Mouse (Mus musculus): ENCODE measurements around the gene Gm10770. TPM values are rescaled to one million over a fixed set of nuclear protein-coding genes. Genes with fewer than 3 reads are reported as not detected.

The Gm10770 gene
- not detected in 4 replicates for total RNA-seq (2023)

GRCm38 (mm10) chr2:150179579-150179978 is at the start of gene Gm10770:
TSS of gene Gm10770 (minus strand) at chr2:150179679.

GRCm38 (mm10) chr2:150217600-150218362 is 38.3 kb upstream of the Gm10770 start, which contains the start of gene Zfp937:
TSS of gene Zfp937 (plus strand) at chr2:150218073.

GRCm38 (mm10) chr2:150181570-150181999 is 2.1 kb upstream of the Gm10770 start, which contains the start of gene Gm14139:
TSS of gene Gm14139 (plus strand) at chr2:150181755.

GRCm38 (mm10) chr2:150136435-150136897 is 43.0 kb downstream of the Gm10770 start, which contains the start of gene Zfp120:
TSS of gene Zfp120 (minus strand) at chr2:150136708.

Other genes starting within 250 kb of the Gm10770 start
- gene Zfp120, start 43.0 kb downstream of the Gm10770 start, total RNA-seq (2023): 8.8 to 13.1 TPM (median 10.3 TPM) in 4 replicates
- gene Gm14139, start 2.1 kb upstream of the Gm10770 start, total RNA-seq (2023): 0.58 to 0.91 TPM (median 0.89 TPM) in 3 of 4 replicates, not detected in the other
- gene Zfp937, start 38.4 kb upstream of the Gm10770 start, total RNA-seq (2023): 2.9 to 4.5 TPM (median 4.1 TPM) in 4 replicates
- 10.7 to 15.8 TPM (median 12.1 TPM) in 4 replicates for gene Gm21994, start 75.9 kb upstream of the Gm10770 start, total RNA-seq (2023)
- 0.23 to 0.34 TPM (median 0.33 TPM) in 3 of 4 replicates, not detected in the other for gene Gm14124, start 77.8 kb upstream of the Gm10770 start, total RNA-seq (2023)
- 3.5 to 13.5 TPM (median 9.3 TPM) in 4 replicates for gene Gm10130, start 144.0 kb upstream of the Gm10770 start, total RNA-seq (2023)
- gene 3300002I08Rik, start 183.1 kb upstream of the Gm10770 start, total RNA-seq (2023): 4.1 to 6.9 TPM (median 5.0 TPM) in 4 replicates